Mouse (Mus musculus): ENCODE measurements around the gene Ccser1. TPM values are rescaled to one million over a fixed set of nuclear protein-coding genes. Genes with fewer than 3 reads are reported as not detected.
"Not testable (repeated sequence)": the region's sequence is repeated elsewhere in the genome, so short reads cannot be mapped to it uniquely, and the experiment has no call there.

Gene Ccser1
- polyA plus RNA-seq, 1 experiment from 2014 or later = 10.2 TPM

- H3K27me3 ChIP-seq = no peaks in the 10 kb centered on the region
- no peak overlapping the region for H3K9ac ChIP-seq
- H3K9me3 ChIP-seq = no peaks in the 10 kb centered on the region
- no peak overlapping the region for H3K27ac ChIP-seq
- 28% methylated on average over 5 of the region's 5 CpGs for WGBS
- no peak overlapping the region for H3K4me3 ChIP-seq
- peaks cover 6% of the 10 kb centered on the region for H3K4me1 ChIP-seq
- no peak for ATAC-seq (ENCODE audit: borderline replicate concordance, extremely low read depth, low FRiP score, low TSS enrichment)
- no peak overlapping the region for H3K4me2 ChIP-seq
- H3K36me3 ChIP-seq = no peaks in the 10 kb centered on the region
These were observed 50.1 kb downstream of the Ccser1 start for GRCm38 (mm10) chr6:61230058-61230718.

- WGBS = 56% methylated on average over 5 of the region's 5 CpGs
- peaks cover 6% of the 10 kb centered on the region for H3K4me1 ChIP-seq
- no peak overlapping the region for H3K27ac ChIP-seq
- H3K4me3 ChIP-seq = no peak overlapping the region
- H3K36me3 ChIP-seq = no peaks in the 10 kb centered on the region
- no peaks in the 10 kb centered on the region for H3K27me3 ChIP-seq
- H3K9ac ChIP-seq = no peak overlapping the region
- no peak overlapping the region for H3K4me2 ChIP-seq
- ATAC-seq (ENCODE audit: borderline replicate concordance, extremely low read depth, low FRiP score, low TSS enrichment) = no peak
- H3K9me3 ChIP-seq = no peaks in the 10 kb centered on the region
These were observed 52.9 kb downstream of the Ccser1 start for GRCm38 (mm10) chr6:61233060-61233459.

GRCm38 (mm10) chr6:61233548-61234187 is 53.5 kb downstream of the Ccser1 start:
- no peak overlapping the region for H3K9ac ChIP-seq
- H3K4me3 ChIP-seq = no peak overlapping the region
- H3K4me2 ChIP-seq = no peak overlapping the region
- H3K4me1 ChIP-seq = peaks cover 6% of the 10 kb centered on the region
- H3K27me3 ChIP-seq = no peaks in the 10 kb centered on the region
- no peak overlapping the region for H3K27ac ChIP-seq
- H3K9me3 ChIP-seq = no peaks in the 10 kb centered on the region
- no peak; the same call in 1 of the 2 replicates for ATAC-seq (ENCODE audit: borderline replicate concordance, extremely low read depth, low FRiP score, low TSS enrichment)
- H3K36me3 ChIP-seq = no peaks in the 10 kb centered on the region
- 40% methylated on average over 5 of the region's 5 CpGs for WGBS

GRCm38 (mm10) chr6:61240618-61241017 is 60.5 kb downstream of the Ccser1 start:
- Histone ChIP-seq H3K4me2 (no peak overlapping the region), H3K4me3 (no peak overlapping the region), H3K27ac (no peak overlapping the region), H3K9ac (no peak overlapping the region), H3K9me3 (no peaks in the 10 kb centered on the region), H3K27me3 (no peaks in the 10 kb centered on the region), H3K4me1 (no peaks in the 10 kb centered on the region), H3K36me3 (no peaks in the 10 kb centered on the region)
- ATAC-seq (ENCODE audit: borderline replicate concordance, extremely low read depth, low FRiP score, low TSS enrichment) = no peak
- WGBS = 44% methylated on average over 2 of the region's 2 CpGs

- no peaks in the 10 kb centered on the region for H3K27me3 ChIP-seq
- no peak overlapping the region for H3K27ac ChIP-seq
- H3K4me1 ChIP-seq = no peaks in the 10 kb centered on the region
- H3K9me3 ChIP-seq = no peaks in the 10 kb centered on the region
- H3K4me3 ChIP-seq = no peak overlapping the region
- ATAC-seq (ENCODE audit: borderline replicate concordance, extremely low read depth, low FRiP score, low TSS enrichment) = no peak
- WGBS = 79% methylated on average over 3 of the region's 3 CpGs
- no peak overlapping the region for H3K9ac ChIP-seq
- H3K4me2 ChIP-seq = no peak overlapping the region
- no peaks in the 10 kb centered on the region for H3K36me3 ChIP-seq
These were observed 62.4 kb downstream of the Ccser1 start for GRCm38 (mm10) chr6:61242556-61242955.

GRCm38 (mm10) chr6:61246523-61246922 is 66.4 kb downstream of the Ccser1 start:
- no peaks in the 10 kb centered on the region for H3K36me3 ChIP-seq
- no peaks in the 10 kb centered on the region for H3K27me3 ChIP-seq
- H3K9ac ChIP-seq = no peak overlapping the region
- no peak overlapping the region for H3K4me3 ChIP-seq
- no peaks in the 10 kb centered on the region for H3K9me3 ChIP-seq
- H3K4me2 ChIP-seq = no peak overlapping the region
- H3K4me1 ChIP-seq = no peaks in the 10 kb centered on the region
- WGBS = 57% methylated on average over 4 of the region's 4 CpGs
- no peak for ATAC-seq (ENCODE audit: borderline replicate concordance, extremely low read depth, low FRiP score, low TSS enrichment)
- H3K27ac ChIP-seq = no peak overlapping the region

GRCm38 (mm10) chr6:61247842-61248472 is 67.8 kb downstream of the Ccser1 start:
- Histone ChIP-seq H3K9ac (no peak overlapping the region), H3K9me3 (no peaks in the 10 kb centered on the region), H3K27ac (no peak overlapping the region), H3K27me3 (no peaks in the 10 kb centered on the region), H3K4me2 (no peak overlapping the region), H3K4me1 (no peaks in the 10 kb centered on the region), H3K4me3 (no peak overlapping the region), H3K36me3 (no peaks in the 10 kb centered on the region)
- WGBS = 64% methylated on average over 4 of the region's 4 CpGs
- no peak for ATAC-seq (ENCODE audit: borderline replicate concordance, extremely low read depth, low FRiP score, low TSS enrichment)

GRCm38 (mm10) chr6:61248700-61249099 is 68.6 kb downstream of the Ccser1 start:
- H3K36me3 ChIP-seq = no peaks in the 10 kb centered on the region
- 83% methylated on average over 2 of the region's 2 CpGs for WGBS
- no peaks in the 10 kb centered on the region for H3K4me1 ChIP-seq
- no peak overlapping the region for H3K4me3 ChIP-seq
- H3K27me3 ChIP-seq = no peaks in the 10 kb centered on the region
- H3K4me2 ChIP-seq = no peak overlapping the region
- ATAC-seq (ENCODE audit: borderline replicate concordance, extremely low read depth, low FRiP score, low TSS enrichment) = no peak
- no peak overlapping the region for H3K27ac ChIP-seq
- no peak overlapping the region for H3K9ac ChIP-seq
- no peaks in the 10 kb centered on the region for H3K9me3 ChIP-seq

GRCm38 (mm10) chr6:61251232-61251631 is 71.1 kb downstream of the Ccser1 start:
- Histone ChIP-seq H3K4me3 (no peak overlapping the region), H3K9me3 (no peaks in the 10 kb centered on the region), H3K36me3 (no peaks in the 10 kb centered on the region), H3K9ac (no peak overlapping the region), H3K4me2 (no peak overlapping the region), H3K27me3 (no peaks in the 10 kb centered on the region), H3K4me1 (no peaks in the 10 kb centered on the region), H3K27ac (no peak overlapping the region)
- ATAC-seq (ENCODE audit: borderline replicate concordance, extremely low read depth, low FRiP score, low TSS enrichment) = no peak
- 63% methylated on average over 1 of the region's 1 CpGs for WGBS

GRCm38 (mm10) chr6:61252912-61253311 is 72.8 kb downstream of the Ccser1 start:
- no peak overlapping the region for H3K4me3 ChIP-seq
- WGBS = 78% methylated on average over 7 of the region's 7 CpGs
- H3K27me3 ChIP-seq = no peaks in the 10 kb centered on the region
- no peak overlapping the region for H3K27ac ChIP-seq
- H3K9me3 ChIP-seq = no peaks in the 10 kb centered on the region
- no peak overlapping the region for H3K4me2 ChIP-seq
- no peak for ATAC-seq (ENCODE audit: borderline replicate concordance, extremely low read depth, low FRiP score, low TSS enrichment)
- no peaks in the 10 kb centered on the region for H3K36me3 ChIP-seq
- no peak overlapping the region for H3K9ac ChIP-seq
- no peaks in the 10 kb centered on the region for H3K4me1 ChIP-seq

- not testable (repeated sequence) for H3K4me1 ChIP-seq; H3K27ac ChIP-seq; H3K9me3 ChIP-seq; H3K4me2 ChIP-seq; H3K27me3 ChIP-seq; H3K36me3 ChIP-seq; ATAC-seq (ENCODE audit: borderline replicate concordance, extremely low read depth, low FRiP score, low TSS enrichment); H3K9ac ChIP-seq; H3K4me3 ChIP-seq
- 63% methylated on average over 1 of the region's 1 CpGs for WGBS
These were observed 75.8 kb downstream of the Ccser1 start for GRCm38 (mm10) chr6:61255874-61256273.

- Histone ChIP-seq H3K36me3 (no peaks in the 10 kb centered on the region), H3K27me3 (no peaks in the 10 kb centered on the region), H3K9me3 (no peaks in the 10 kb centered on the region), H3K4me3 (no peak overlapping the region), H3K4me2 (no peak overlapping the region), H3K4me1 (peaks cover 11% of the 10 kb centered on the region; the same call in 1 of the 2 replicates), H3K27ac (no peak overlapping the region), H3K9ac (no peak overlapping the region)
- no peak for ATAC-seq (ENCODE audit: borderline replicate concordance, extremely low read depth, low FRiP score, low TSS enrichment)
- 40% methylated on average over 10 of the region's 10 CpGs for WGBS
These were observed 78.9 kb downstream of the Ccser1 start for GRCm38 (mm10) chr6:61258847-61259634.
